Mouse (Mus musculus) embryo, embryonic 10 days (tissue): ENCODE measurements around the gene Pcdh7.
A peak's percentile ranks its signal among the peaks of the same experiment; 100 is the strongest.

Experiments used
- DNase-seq: peaks from one replicate; pipeline ENCODE4 v3.0.0-alpha.2; 2015; ENCODE audit warnings: low spot score

Gene Pcdh7

DNA sequence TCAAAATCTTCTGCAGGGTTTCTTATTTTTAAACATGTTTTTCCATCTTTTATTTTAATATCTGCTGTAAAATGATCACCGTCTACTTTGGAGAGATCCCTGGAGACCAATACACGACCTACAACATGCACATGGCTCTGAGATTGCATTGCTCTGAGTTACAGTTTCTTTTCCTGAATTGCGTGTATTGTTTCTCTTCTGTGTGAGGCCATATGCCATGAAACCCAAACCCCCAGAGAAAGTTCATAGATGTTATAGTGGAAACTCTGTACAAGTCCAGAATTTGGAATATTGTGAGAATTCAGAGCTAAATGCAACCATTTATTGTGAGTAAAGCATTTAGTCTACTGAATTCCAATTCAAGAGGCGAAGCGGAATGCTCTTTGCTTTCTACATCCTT, 203.4 kb downstream of the Pcdh7 start:
- no peak for DNase-seq

DNA sequence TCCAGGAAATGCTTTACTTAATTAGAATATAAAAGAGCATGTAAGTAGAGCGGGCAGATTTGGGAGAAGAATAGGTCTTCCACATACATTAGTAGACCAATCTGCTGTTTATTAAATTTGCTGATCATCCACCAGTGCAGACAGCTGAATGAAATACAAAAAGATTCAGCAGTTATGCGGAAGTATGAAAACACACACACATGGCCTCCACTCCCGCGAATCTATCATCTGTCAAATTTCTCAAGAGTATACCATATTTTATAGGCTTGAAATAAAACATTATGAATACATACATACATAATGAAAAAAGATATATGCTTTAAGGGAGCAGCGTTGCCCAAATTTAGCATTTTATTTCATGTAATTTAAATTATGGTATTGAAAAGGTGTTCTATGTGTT, 213.6 kb downstream of the Pcdh7 start:
- no peak for DNase-seq

DNA sequence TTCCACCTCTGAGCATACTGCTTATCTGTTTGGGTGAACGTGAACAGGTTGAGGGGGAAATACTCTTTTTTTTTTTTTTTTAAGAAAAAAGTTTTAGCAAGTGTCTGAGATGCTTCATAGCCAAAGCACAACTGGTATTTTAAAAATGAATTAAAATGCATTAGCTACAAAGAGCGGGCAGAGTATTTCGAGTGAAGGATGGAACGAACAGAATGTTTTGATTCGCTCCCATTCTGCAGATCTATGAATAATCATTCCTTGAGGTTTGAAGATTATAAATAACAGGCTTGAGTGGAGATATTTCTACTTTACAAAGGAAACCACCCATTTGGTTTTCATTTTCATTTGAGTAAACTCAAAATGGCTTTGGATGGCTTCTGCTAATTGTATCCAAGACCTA, 214.0 kb downstream of the Pcdh7 start:
- DNase-seq, result no peak

DNA sequence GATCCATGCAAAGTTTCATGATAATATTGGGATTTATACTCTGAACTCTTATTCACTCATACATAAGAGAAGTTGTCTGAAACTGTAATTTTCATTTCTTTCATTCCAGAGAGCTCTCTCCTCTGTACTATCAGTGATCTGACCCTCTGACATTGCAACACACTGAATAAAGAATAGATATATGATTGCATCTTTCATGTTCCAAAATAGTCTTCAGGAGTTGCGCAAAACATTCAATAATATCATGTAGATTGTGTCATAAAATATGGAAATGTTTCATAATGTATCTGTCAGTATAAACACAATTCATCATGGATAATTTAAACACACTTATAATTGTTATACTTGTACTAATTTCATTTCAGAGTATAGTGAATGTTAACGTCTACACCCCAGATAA, 216.9 kb downstream of the Pcdh7 start:
- no peak for DNase-seq

DNA sequence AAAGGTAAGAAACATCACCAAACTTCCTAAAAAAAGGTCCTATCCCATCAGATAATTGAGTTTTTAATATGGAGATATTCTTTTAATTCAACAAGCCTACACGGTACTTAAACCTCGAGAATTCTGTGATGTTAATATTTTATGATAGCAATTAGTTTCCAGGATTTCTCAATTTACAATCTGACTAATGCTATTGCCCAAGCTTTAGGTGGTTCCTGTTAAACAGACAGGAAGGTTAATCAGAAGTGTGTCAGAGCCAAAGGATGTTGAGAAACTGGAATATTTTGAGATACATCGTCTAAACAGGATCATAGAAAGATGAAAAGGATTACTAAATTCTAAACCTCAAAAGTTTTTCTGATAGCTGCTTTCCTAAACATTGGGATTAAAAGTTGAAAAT, 222.7 kb downstream of the Pcdh7 start:
- DNase-seq, result no peak

DNA sequence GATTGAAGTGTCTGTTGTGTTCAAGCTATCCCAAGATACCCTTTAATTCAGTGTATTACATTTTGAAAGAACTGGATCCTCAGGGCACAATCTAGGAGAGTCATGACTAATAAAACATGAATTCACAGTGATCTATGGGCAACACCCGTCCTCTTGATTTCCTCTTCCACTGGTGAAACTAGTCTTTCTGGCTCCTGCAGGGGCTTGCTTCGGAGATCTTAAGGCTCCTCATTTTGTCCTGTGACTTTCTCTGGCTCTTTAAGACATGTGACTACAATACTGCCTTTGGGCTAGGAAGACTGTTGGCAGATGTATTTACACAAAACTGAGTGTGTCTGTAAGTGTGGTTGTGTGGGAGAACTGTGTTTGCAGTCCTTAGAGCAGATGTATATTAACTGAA, 225.4 kb downstream of the Pcdh7 start:
- DNase-seq, result no peak

DNA sequence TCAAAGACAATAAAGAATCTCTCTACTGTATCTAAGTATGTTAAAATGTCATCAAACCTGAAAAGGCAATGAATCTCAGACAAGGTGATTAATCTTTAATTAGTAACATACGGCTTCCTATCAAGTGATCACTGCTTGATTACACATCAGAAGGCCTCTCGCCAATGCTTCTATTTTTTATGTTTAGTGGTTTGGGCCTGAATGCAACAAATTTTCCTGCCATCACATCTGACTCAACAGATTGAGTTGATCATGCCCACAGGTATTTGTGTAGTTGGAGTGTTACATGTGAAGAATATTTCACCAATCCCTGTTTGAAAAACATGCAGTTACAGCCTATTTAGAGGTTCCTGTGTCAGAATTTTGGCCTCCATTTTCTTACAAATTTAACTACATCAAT, 225.8 kb downstream of the Pcdh7 start:
- no peak for DNase-seq

DNA sequence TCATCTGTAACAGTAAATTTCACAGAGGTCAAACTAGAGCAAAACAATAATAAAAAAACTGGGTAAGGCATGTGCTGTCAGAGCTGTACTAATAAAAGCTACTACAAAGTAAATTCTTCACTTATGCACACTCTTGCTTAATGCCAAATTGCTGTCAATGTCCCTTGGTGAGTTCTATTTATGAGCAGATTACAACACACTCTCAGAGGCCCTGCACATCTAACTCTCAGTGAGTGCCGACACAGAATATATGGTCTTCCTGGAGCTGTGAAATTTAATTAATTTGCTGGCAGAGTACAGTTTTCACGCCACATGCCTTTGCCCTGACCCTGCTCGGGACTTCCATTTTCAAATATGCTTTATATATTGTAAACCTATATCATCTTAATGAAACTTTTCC, 227.7 kb downstream of the Pcdh7 start:
- DNase-seq, result no peak

DNA sequence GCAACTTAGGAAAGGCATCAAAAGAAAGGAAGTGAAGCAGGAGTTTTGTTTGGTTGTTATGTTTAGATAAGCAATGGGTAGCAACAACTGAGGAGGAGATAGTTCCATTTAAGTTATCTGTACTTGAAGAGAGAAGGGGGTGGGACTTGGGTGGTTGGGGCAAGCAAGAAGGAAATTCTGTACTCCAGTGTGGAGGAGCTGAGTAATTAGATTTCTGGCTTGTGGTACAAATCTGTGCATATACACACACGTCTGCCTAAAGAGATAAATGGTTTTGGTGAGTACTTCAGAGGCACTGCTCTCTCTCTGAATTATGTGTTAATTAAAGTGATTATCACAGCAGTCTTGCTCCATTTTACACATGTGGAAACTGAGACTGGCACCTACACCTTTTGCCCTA, 241.6 kb downstream of the Pcdh7 start:
- no peak for DNase-seq

DNA sequence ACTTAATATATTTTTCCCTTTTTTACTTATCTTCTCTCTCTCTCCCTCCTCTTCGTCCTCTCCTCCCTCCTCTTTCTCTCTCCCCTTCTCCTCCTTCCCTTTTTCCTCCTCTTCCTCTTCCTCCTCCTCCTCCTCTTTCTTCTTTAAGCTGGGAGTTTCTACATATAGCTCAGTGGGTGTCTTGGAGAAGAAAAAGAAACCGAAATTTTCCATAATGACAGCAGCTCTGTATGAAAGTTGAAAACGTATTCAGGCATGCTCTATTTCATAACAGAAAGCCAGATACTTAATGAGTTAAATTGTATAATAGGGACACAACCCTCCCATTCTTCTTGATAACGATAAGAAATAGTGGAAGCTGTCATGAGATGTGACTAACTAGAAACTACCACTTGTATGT, 246.0 kb downstream of the Pcdh7 start:
- no peak for DNase-seq

DNA sequence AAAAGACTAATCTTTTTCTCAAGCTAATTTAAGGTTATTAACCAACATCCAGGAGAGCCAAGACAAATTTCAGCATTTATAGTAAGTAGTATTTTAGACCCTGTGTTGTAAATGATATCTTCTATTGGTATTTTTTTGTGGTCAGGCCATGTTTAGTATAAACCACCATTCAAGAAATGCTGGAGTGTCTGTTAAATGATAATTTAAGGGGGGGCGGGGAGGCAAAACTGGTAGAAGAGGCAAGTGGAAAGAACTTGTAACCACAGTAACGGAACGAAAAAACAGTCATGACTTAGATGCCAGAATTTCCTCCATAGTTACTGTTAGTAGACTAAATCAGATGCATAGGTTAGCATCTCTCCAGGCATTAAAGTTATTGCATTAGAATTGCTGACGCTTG, 246.4 kb downstream of the Pcdh7 start:
- no peak for DNase-seq

DNA sequence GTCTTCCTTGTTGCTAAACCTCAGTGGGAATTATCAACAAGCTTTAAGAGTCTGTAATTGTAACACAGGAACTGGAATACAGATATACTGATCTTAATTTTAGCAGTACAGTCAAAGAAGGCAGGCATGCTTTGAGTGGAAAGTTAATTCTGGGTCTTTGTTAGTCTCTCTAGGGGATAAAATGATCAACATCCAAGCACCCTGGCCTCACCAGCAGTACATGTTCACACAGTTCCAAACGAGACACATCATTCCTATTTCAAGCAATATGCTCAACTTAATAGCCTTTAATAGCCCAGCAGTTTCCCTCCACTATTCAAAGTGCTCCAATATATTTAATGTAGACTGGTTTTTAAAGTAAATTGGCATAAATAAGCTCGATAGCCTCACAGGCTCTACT, 275.8 kb downstream of the Pcdh7 start:
- DNase-seq, result no peak

DNA sequence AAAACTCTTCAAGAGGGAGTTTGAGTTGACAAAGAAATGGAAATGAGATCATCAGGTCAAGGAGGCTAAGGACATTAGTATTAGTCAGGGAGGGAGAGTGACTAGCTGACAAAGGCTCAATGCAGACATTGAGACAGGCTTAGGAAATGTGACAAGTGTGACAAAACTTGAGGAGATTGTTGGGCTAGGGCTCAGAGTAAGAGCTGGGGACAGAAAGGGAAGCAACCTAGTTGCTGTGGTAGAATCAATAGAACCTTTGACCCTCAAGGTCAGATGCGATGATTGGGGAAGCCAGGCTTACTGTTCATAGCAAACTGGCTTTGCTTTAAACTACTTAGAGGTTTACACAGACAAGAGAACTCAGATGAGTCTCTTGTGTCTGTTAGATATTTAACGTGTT, 303.6 kb downstream of the Pcdh7 start:
- peak; percentile 53 for DNase-seq

DNA sequence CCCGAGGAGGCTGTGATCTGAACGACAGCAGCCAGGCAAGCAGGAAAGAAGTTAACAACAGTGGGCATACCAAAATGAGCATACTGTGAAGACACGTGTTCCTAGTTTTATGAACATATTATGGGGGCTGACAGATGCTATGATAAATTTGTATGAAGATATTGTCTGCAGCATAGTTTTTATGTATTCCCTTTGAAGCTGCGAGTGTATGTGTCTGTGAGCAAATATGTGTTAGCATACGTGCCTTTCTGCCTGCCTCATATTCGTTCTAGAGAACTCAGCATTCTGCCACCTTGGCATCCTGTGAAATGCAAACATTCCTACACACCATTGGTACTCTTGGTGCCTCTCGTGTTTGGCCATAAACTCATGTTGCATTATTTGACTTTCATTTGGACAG, 307.4 kb downstream of the Pcdh7 start:
- no peak for DNase-seq

DNA sequence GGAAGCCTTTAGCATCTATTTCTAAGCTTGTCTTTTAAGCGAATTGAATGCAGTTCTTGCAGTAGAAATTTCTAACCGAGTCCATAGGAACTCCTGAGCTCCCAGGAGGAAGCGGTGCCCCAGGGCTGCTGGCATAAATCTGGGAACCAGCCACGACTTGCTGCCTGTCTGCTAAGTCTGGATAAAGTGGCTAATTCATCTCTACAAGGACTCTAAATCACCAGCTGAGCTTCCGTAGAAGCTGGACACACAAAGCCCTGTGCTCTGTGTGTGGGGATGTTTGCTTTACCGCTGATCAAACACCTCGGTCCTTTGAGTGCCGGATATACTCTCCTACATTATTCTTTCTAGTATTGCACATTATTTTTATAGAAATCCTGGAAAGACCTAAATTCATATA, 308.0 kb downstream of the Pcdh7 start:
- DNase-seq, result peak; percentile 57

DNA sequence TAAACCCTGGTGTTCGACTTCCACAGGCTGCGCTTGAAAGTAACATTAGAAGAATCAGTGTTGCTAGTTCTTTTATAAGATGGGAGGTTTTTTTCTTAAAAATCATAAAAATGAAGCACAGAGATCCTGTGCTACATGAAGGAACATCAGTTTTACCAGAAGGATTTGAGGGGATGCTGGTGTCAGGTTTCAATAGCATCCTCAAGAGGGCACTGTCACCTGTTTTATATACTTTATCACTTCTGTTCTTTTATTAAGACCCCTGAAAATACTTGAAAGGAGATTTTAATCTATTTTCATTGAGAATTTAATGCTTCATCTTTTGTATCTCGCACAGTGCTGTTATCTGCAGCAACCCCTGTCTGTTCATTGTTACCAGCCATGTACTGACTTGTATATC, 322.1 kb downstream of the Pcdh7 start:
- DNase-seq, result no peak

DNA sequence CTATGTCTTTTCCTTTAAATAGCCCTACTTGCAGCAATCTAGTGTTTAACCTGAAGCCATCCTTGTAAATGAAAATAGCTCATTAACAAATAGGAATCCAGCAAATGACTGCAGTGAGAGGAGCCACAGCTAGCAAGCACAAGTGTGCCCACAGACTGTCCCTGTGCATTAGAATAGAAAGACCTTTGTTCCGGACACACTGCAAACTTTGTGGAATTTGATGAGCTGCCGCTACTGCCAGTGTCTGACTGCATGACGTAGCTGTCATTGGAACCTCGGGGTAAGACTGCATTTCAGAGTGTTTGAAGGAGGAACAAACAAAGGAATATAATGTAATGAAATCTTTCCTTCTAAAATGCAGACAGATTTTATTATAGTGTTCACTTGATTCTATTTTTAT, 326.4 kb downstream of the Pcdh7 start:
- peak; percentile 24 for DNase-seq

DNA sequence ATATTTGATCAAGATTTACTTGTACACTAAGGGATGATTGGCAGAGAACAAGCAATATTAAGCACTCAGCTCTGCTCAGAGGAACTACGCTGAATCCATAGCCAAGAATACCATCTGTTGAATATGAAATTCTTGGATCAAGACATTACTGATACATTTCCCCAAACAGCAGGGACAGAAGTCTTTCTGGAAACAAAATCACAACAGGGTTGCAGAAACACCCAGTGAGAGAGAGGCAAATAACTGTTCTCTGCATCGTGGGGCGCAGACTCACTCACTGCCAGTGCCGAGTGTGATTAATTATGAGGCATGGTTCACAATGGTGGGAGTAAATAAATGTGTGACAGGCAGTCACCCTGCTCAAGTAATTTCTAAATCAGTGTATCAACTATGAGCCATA, 363.3 kb downstream of the Pcdh7 start:
- no peak for DNase-seq

DNA sequence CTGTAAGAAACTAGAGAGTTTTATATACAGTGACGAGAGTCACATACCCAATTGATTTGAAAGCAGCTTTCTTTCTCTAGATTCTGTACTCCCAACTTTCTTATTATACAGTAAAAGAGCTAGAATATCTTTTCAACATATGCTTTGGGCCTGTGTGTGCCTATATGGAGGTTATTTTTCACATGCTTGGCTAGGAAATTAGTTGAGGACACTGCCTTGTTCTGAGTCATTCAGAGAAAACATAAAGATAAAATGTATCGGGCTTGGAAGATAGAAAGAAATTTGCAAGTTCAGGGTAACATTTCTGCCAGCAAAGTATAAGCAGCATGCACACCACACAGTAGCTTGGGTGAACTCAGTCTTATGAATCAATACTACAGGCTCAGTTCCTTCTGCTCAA, 364.5 kb downstream of the Pcdh7 start:
- DNase-seq, result no peak

DNA sequence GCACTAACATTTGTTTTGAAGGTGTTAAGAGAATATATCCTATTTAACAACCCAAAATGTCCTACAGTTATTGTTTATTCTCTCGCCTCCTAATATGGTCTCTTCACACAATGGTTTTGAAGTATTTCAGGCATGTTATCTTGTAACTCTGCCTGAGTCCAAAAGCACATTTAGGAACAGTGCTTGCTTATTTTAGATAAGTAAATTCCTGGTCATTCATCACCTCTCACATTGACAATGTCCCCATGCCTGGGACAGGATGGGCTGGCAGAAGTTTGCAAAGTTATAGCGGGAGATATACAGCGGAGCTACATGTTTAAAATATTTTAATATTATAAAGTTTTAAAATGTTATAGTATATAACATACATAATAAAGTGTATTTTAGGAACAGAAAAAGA, 365.3 kb downstream of the Pcdh7 start:
- DNase-seq, result no peak

DNA sequence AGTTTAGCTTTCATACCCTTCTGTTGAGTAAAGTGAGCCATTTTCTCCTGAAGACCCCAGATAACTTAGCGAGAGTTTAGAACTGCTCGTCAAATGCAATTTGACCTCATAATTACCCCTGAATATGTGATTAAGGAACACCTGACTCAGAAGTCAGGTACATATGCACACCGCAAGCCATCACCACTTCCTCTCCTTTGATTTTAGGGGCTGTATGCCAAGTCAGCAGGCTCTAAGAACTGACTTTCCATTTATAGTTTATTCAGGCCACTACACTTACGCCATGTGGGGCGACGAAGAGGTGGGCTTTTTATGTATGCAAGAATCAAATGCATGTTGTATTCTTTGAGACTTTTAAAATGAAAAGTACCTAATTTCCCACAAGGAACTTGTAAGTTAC, 366.2 kb downstream of the Pcdh7 start:
- DNase-seq, result no peak

DNA sequence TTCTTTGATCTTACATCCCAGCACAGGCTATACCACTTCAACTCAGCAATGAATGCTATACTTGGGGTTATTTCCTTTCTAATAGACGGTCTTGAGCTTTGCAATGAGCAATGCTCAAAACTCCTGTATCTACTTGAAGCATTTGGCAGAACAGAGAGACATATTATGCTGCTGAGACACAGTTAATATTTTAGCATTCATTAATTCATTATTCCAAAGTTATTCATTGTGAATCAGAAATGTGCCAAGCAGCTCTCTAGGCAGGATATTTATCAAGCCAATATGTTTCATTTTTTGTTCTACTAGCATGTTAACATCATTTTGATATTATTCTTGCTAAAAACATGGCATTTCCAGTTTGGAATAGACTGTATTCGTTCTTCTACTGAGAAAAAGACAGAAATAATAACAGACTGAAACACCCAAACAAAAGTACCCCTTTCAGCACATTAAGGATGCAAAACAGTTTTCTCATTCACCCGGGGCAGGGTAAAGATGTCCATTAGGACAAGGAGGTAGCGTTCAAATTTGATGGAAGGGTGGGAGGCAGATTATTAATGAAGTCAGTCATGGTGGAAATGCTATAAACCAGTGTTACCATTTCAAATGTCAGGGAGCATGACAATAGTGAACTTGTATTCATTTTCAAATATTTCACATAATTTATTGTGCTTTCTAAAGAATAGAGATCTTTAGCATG, 391.0 kb downstream of the Pcdh7 start:
- DNase-seq, result no peak

DNA sequence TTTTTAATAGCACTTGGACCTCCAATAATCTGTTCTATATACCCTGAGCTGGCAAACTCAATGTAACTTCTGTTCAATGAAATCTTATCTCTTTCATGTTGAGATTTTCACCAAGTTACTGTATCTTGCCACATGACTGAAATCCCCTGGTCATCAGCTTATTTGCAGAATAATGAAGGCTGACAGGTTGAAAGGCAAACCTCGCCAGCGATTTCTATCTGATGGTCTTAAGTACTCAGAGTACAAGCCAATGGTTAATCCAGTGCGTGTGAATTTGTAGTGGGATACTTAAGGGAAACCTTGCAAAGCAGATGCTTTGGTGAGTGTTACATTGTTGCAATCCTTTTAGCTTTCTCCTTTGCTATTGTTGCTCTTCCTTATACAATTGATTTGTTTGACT, 398.3 kb downstream of the Pcdh7 start:
- no peak for DNase-seq

DNA sequence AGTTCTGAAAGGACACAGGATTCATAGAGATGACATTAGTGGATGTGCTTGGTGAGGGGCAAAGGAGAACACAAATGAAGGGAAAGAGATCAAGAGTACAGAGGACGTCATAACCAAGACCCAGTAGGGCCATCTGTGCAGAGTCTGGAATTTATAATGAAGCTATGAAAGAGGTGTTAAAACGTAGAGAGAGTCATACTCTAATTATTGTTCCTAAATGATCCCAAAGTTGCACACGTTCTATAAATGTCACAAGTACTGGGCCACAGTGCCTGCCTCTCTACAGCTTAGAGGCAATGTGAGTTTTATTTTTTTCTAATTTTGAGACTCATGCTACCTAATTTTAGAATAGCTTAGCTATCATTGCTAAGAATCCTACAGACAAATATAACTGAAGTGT, 400.1 kb downstream of the Pcdh7 start:
- DNase-seq, result no peak
